Mouse (Mus musculus) ES-E14 (cell line): ENCODE results near the gene Stk24. TPM values are rescaled to one million over a fixed set of nuclear protein-coding genes. Genes with fewer than 3 reads are reported as not detected.
A peak's percentile ranks its signal among the peaks of the same experiment; 100 is the strongest.

ENCODE experiments used
- DNase-seq: peaks from one replicate; pipeline ENCODE4 v3.0.0-alpha.2; 2013; ENCODE audit warnings: low read depth, low spot score
- H3K27ac ChIP-seq: 2 replicates; pipeline ENCODE4 v1.5.1; 2012; ENCODE audit warnings: low read depth, mild to moderate bottlenecking, low read length, moderate library complexity, mixed read lengths; ENCODE audit not compliant: poor library complexity, insufficient read depth, severe bottlenecking
- H3K36me3 ChIP-seq: 2 replicates; pipeline ENCODE4 v1.6.1; 2012; ENCODE audit warnings: mild to moderate bottlenecking, low read length, moderate library complexity, mixed read lengths; ENCODE audit not compliant: control insufficient read depth, poor library complexity, insufficient read depth, severe bottlenecking
- H3K4me1 ChIP-seq, 2 experiments: fragments of 150-350 bp in 1 of 2; sonication (generic) in 1 of 2; 2 replicates each; pipeline ENCODE4 v1.6.1; 2012; ENCODE audit warnings: low read length in 2 of 2, mild to moderate bottlenecking in 1 of 2, mixed read lengths in 1 of 2; ENCODE audit not compliant: control insufficient read depth in 2 of 2, insufficient read depth in 2 of 2, poor library complexity in 1 of 2
- H3K4me3 ChIP-seq, 2 experiments: fragments of 150-350 bp in 1 of 2; sonication (generic) in 1 of 2; 2 replicates each; pipeline ENCODE4 v1.5.1; 2012; ENCODE audit warnings: low read length in 2 of 2, low read depth in 1 of 2, mild to moderate bottlenecking in 1 of 2, mixed read lengths in 1 of 2; ENCODE audit not compliant: insufficient read depth in 1 of 2, poor library complexity in 1 of 2, severe bottlenecking in 1 of 2
- H3K9ac ChIP-seq: 2 replicates; pipeline ENCODE4 v1.6.1; 2012; ENCODE audit warnings: low read depth, mild to moderate bottlenecking, low read length, mixed read lengths; ENCODE audit not compliant: poor library complexity, insufficient read depth, severe bottlenecking
- H3K9me3 ChIP-seq: fragments of 150-350 bp; sonication (generic); 2 replicates; pipeline ENCODE4 v1.6.1; 2012; ENCODE audit warnings: low read depth, mild to moderate bottlenecking, low read length; ENCODE audit not compliant: control insufficient read depth, insufficient read depth
- CHD2 ChIP-seq: IDR thresholded peaks from 2 replicates; pipeline ENCODE4 v1.6.1; 2014; ENCODE audit warnings: mild to moderate bottlenecking, low read depth, low read length, inconsistent platforms
- HCFC1 ChIP-seq: IDR thresholded peaks from 2 replicates; pipeline ENCODE4 v1.6.1; 2012; ENCODE audit warnings: low read length, inconsistent platforms, borderline replicate concordance; ENCODE audit not compliant: insufficient read depth
- MAFK ChIP-seq: IDR thresholded peaks from 2 replicates; pipeline ENCODE4 v1.6.1; 2014; ENCODE audit warnings: mild to moderate bottlenecking, low read depth, low read length, inconsistent platforms; ENCODE audit not compliant: insufficient read depth
- ZC3H11A ChIP-seq: IDR thresholded peaks from 2 replicates; pipeline ENCODE4 v1.6.1; 2012; ENCODE audit warnings: low read depth, mild to moderate bottlenecking, inconsistent platforms, low read length, borderline replicate concordance
- ZNF384 ChIP-seq: IDR thresholded peaks from 2 replicates; pipeline ENCODE4 v1.6.1; 2012; ENCODE audit warnings: low read depth, low read length, inconsistent platforms
- in situ Hi-C, 2 experiments: fragments of 600-800 bp; cut with MboI; formaldehyde crosslinking; loops; one replicate each; pipeline ENCODE4 v1.15.1; 2025; ENCODE audit warnings: low sequenced_read_pairs in 2 of 2, inconsistent platforms in 1 of 2; ENCODE audit not compliant: unreplicated experiment in 2 of 2
- total RNA-seq: library from RNA; depleted of rRNA; stranded (reverse); fragments of 300-350 nt; gene quantifications from 2 replicates; pipeline ENCODE4 v1.2.3, GENCODE M21; 2012

Gene Stk24
- total RNA-seq, 1 experiment, result 21.2 TPM

DNA sequence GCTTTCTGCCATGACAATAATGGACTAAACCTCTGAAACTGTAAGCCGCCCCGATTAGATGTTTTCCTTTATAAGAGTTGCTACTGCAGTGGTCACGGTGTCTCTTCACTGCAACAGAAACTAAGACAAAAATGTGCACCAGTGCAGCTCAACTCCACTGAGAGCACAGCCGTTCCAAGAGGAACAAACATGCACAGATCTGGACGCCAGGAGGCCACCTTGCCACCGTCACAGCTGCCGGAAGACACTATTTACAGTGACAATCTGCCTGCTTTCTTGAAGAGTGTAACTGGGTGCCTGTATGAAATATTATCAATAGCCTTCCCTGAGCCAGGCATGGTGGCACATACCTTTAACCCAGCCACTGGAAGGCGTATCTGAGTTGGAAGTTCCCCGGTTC is 6.8 kb downstream of the Stk24 start:
- Histone ChIP-seq H3K4me1 (peaks cover 0 to 8% of the 10 kb centered on the region in 2 experiments; a peak in 2 of 4 replicates), H3K27ac (no peak overlapping the region), H3K36me3 (peaks cover 2% of the 10 kb centered on the region; the same call in 1 of the 2 replicates), H3K9ac (no peak overlapping the region), H3K4me3 (no peak overlapping the region), H3K9me3 (no peaks in the 10 kb centered on the region)
- in situ Hi-C loops, result no loop called here
- TF ChIP-seq ZNF384, result no peak
- TF ChIP-seq MAFK, result no peak
- no peak for TF ChIP-seq CHD2
- no peak for TF ChIP-seq HCFC1
- TF ChIP-seq ZC3H11A, result no peak
- DNase-seq, result no peak

DNA sequence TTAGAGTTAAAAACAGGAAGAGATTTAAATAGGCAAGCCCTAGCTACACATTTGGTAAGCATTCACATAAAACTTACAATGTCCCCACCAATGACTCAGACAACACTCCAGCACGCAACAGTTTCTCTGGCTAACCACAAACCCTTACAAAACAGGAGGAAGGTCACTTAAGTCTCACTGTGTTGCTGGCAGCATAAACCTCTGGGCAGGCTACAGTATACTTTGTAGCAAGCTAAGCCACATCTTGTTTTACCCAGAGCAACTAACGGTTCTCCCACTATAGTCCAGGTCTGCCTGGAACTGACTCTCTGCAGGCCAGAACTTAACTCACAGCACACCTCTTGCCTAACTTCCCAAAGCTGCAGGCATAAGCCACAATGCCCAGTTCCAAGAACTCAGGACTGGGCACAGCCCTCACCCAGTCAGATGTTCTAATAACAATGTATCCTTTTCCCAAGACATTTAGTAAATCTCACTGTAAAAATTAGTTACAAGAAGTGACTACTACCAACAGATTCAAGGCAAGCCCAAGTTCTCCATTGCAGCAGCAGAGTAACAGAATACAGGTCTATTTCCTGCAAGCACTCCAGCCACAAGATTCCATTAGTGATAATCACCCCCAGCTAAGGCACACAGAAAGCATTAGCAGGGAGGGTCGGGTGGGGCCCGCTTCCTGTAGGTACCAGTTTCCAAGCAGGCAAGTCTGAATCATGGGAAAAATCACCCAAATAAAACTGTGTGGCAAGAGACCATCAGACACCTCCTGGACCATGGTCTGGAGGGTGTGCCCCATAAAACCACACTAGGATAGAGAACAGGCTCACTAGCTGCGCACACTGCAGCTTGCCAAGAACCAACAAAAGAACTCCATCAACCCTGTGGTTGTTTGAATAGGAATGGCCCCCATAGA is 7.6 kb downstream of the Stk24 start:
- H3K9me3 ChIP-seq, result no peaks in the 10 kb centered on the region
- H3K4me1 ChIP-seq, result peaks cover 0 to 10% of the 10 kb centered on the region in 2 experiments; a peak in 3 of 4 replicates
- no peak for TF ChIP-seq ZC3H11A
- no peak for TF ChIP-seq CHD2
- in situ Hi-C loops, result no loop called here
- DNase-seq, result no peak
- no peak overlapping the region for H3K9ac ChIP-seq
- H3K27ac ChIP-seq, result no peak overlapping the region
- H3K4me3 ChIP-seq, result no peak overlapping the region
- H3K36me3 ChIP-seq, result peaks cover 2% of the 10 kb centered on the region; the same call in 1 of the 2 replicates

DNA sequence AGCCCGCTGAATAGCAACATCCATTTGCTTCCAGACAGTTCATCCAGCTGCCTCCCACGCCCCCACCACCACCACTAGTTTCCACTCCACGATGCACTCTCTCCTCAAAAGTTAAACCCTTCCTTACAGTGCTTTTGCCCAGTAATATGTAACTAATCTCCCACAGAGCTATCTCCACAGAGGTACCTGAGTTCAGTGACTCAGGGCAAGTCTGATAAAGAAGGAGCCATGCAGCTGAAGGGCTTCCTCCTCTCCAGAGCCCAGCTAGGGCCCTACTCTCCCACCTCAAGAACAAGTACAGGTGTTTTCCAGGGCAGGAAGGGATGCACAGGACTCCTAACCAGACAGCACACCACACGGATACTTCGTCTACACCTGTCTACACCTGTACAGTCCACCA is 10.4 kb downstream of the Stk24 start:
- Histone ChIP-seq H3K9me3 (no peaks in the 10 kb centered on the region), H3K4me3 (no peak overlapping the region), H3K36me3 (no peaks in the 10 kb centered on the region; the same call in 1 of the 2 replicates), H3K4me1 (peaks cover 0 to 17% of the 10 kb centered on the region in 2 experiments; a peak in 3 of 4 replicates), H3K27ac (no peak overlapping the region), H3K9ac (no peak overlapping the region)
- in situ Hi-C loops, result no loop called here
- TF ChIP-seq ZNF384 (no peak), HCFC1 (no peak), CHD2 (no peak), MAFK (no peak), ZC3H11A (no peak)
- DNase-seq, result no peak

DNA sequence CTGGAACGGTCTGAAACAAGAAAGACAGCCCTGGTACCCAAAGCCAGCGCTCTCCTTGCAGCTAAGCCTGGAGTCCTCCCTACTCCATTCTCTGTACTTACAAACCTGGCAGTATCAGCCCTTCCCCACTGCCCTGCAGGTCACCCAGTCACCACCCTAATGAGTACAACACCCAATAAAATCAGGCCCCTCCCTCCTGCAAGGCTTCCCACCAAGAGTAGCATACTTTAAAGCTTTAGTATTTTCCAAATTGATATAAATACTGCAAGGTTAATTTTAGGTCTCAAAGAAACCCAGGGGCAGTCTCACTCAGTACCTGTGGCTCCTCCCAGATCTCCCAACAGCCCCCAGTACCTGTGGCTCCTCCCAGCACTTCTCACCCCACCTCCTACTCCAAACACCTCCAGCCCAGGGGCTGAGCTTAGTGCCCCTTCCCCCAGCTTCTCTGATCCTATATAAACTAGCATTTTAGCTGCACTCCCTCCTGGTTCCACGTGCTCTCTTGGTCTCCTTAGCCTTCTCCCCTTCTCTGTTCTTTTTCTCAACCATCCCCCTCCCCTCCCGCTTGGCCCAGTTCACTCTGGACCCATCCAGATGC is 11.6 kb downstream of the Stk24 start:
- Histone ChIP-seq H3K4me3 (0 out of 4 replicates have a peak overlapping the region, but pooled peaks of 1 of the 2 experiments have one; percentile 5), H3K9me3 (no peaks in the 10 kb centered on the region), H3K36me3 (no peaks in the 10 kb centered on the region; the same call in 1 of the 2 replicates), H3K4me1 (peaks cover 0 to 17% of the 10 kb centered on the region in 2 experiments; a peak in 3 of 4 replicates), H3K9ac (peak overlapping the region; percentile 22; the same call in 1 of the 2 replicates), H3K27ac (no peak overlapping the region)
- in situ Hi-C loops, result no loop called here
- no peak for DNase-seq
- TF ChIP-seq CHD2 (no peak), ZNF384 (no peak), ZC3H11A (no peak), MAFK (no peak), HCFC1 (no peak)
